ENCODE assay signal across 14 mouse cellular contexts in genomic region chr11:99081566-99081965, GRCm38 (mm10). TPM values are rescaled to one million over a fixed set of nuclear protein-coding genes. Genes with fewer than 3 reads are reported as not detected.
DNase-seq lines count a peak whose midpoint lies in the region; ATAC-seq lines count a peak whose summit lies in the region.
"Had no signal": no experiment of that assay in that cellular context is flagged by ENCODE, and none has a peak within 500 bp of the region (broad histone marks: within the 10 kb centered on the region; RNA-seq: fewer than 3 reads in every experiment).

No protein-coding gene starts in this region.

- no peak overlapping the region for H3K9ac ChIP-seq in embryonic facial prominence, embryonic 12.5 days
- no peak overlapping the region for H3K9ac ChIP-seq in stomach, embryonic 15.5 days
- H3K9ac ChIP-seq: heart, embryonic 13.5 days; liver, embryonic 15.5 days had no signal

- peak; percentile 60 for DNase-seq in NIH3T3 (ENCODE audit: low read depth)
- no peak for DNase-seq in limb, embryonic 10.5 days (ENCODE audit: low spot score)
- DNase-seq in adrenal gland, adult 18-20 months (ENCODE audit: low spot score in 2 of 2) = no peak
- no peak for DNase-seq in layer of hippocampus, postnatal 36 days
- DNase-seq in thymus, adult 18-20 months = no peak
- DNase-seq: cerebellum, adult 9-10 months; embryo, embryonic 11 days; kidney, adult 2 months; right cerebral cortex, adult 18-20 months had no signal

- H3K27me3 ChIP-seq in embryonic facial prominence, embryonic 12.5 days = no peaks in the 10 kb centered on the region
- H3K27me3 ChIP-seq in limb, embryonic 10.5 days (ENCODE audit: low read depth, poor library complexity, severe bottlenecking) = no peaks in the 10 kb centered on the region
- no peaks in the 10 kb centered on the region for H3K27me3 ChIP-seq in stomach, embryonic 15.5 days (replicated peaks)
- H3K27me3 ChIP-seq: heart, embryonic 13.5 days had no signal

- peak overlapping the region; percentile 26; the same call in 1 of the 2 replicates for H3K27ac ChIP-seq in embryonic facial prominence, embryonic 12.5 days
- peak overlapping the region; percentile 86 for H3K27ac ChIP-seq in limb, embryonic 10.5 days
- H3K27ac ChIP-seq in stomach, embryonic 15.5 days = peak overlapping the region; percentile 28; the same call in 1 of the 2 replicates
- H3K27ac ChIP-seq: heart, embryonic 13.5 days; liver, embryonic 15.5 days had no signal

- ATAC-seq in embryonic facial prominence, embryonic 12.5 days (ENCODE audit: insufficient number of reproducible peaks, insufficient read depth, low FRiP score, low TSS enrichment) = no peak
- ATAC-seq in stomach, embryonic 15.5 days (ENCODE audit: insufficient read depth, low FRiP score, low read depth) = no peak

- peaks cover 29% of the 10 kb centered on the region for H3K4me1 ChIP-seq in embryonic facial prominence, embryonic 12.5 days
- peaks cover 80% of the 10 kb centered on the region for H3K4me1 ChIP-seq in limb, embryonic 10.5 days
- H3K4me1 ChIP-seq in stomach, embryonic 15.5 days = peaks cover 5% of the 10 kb centered on the region; the same call in 1 of the 2 replicates
- H3K4me1 ChIP-seq: megakaryocyte, embryonic 14.5 days had no signal

- H3K4me2 ChIP-seq in embryonic facial prominence, embryonic 12.5 days (replicated peaks) = no peak overlapping the region
- H3K4me2 ChIP-seq in stomach, embryonic 15.5 days = no peak overlapping the region
- H3K4me2 ChIP-seq: heart, embryonic 13.5 days; liver, embryonic 15.5 days had no signal

- 59% methylated on average over 3 of the region's 3 CpGs for WGBS in embryonic facial prominence, embryonic 12.5 days
- WGBS in limb, embryonic 10.5 days = 80% methylated on average over 3 of the region's 3 CpGs
- whole genome bisulfite sequencing in stomach, embryonic 15.5 days = 58% methylated on average over 3 of the region's 3 CpGs

- H3K4me3 ChIP-seq in embryonic facial prominence, embryonic 12.5 days = no peak overlapping the region
- no peak overlapping the region for H3K4me3 ChIP-seq in limb, embryonic 10.5 days
- no peak overlapping the region for H3K4me3 ChIP-seq in stomach, embryonic 15.5 days (replicated peaks)
- H3K4me3 ChIP-seq: heart, embryonic 13.5 days; liver, embryonic 15.5 days; megakaryocyte, embryonic 14.5 days had no signal

- no peaks in the 10 kb centered on the region for H3K9me3 ChIP-seq in embryonic facial prominence, embryonic 12.5 days
- H3K9me3 ChIP-seq in limb, embryonic 10.5 days (replicated peaks) = no peaks in the 10 kb centered on the region
- H3K9me3 ChIP-seq in stomach, embryonic 15.5 days = no peaks in the 10 kb centered on the region
- H3K9me3 ChIP-seq: heart, embryonic 13.5 days; liver, embryonic 15.5 days had no signal

- no peaks in the 10 kb centered on the region for H3K36me3 ChIP-seq in embryonic facial prominence, embryonic 12.5 days
- H3K36me3 ChIP-seq in limb, embryonic 10.5 days = 0 out of 2 replicates have a peak, but pooled peaks cover 3% of the 10 kb centered on the region
- H3K36me3 ChIP-seq in stomach, embryonic 15.5 days = no peaks in the 10 kb centered on the region
- H3K36me3 ChIP-seq: heart, embryonic 13.5 days; liver, embryonic 15.5 days had no signal

RNA-seq across cellular contexts. Expression of gene Tns4, which starts 7.5 kb away (rescaled TPM):
- 0.24 and 0.28 TPM in 2 replicates for polyA plus RNA-seq in embryonic facial prominence, embryonic 12.5 days (2016; fragmentation: Nextera tagmentation; extraction: Ambion mirVana)
- polyA plus RNA-seq in limb, embryonic 10.5 days (2016; fragmentation: Nextera tagmentation; extraction: Ambion mirVana) = 0.74 and 1.4 TPM in 2 replicates
- polyA plus RNA-seq in stomach, embryonic 15.5 days (2015; fragmentation: Nextera tagmentation; extraction: Ambion mirVana) = 1.4 and 1.5 TPM in 2 replicates
- total RNA-seq in adrenal gland, adult 18-20 months (2021) = under 1 TPM; 0.43 to 0.67 TPM
- not detected for total RNA-seq in layer of hippocampus, postnatal 36 days (2021)

RNA-seq across cellular contexts. Expression of gene Igfbp4, which starts 40.5 kb away (rescaled TPM):
- 942 and 961 TPM in 2 replicates for polyA plus RNA-seq in embryonic facial prominence, embryonic 12.5 days (2016; fragmentation: Nextera tagmentation; extraction: Ambion mirVana)
- polyA plus RNA-seq in limb, embryonic 10.5 days (2016; fragmentation: Nextera tagmentation; extraction: Ambion mirVana) = 899 and 1,008 TPM in 2 replicates
- 513 and 558 TPM in 2 replicates for polyA plus RNA-seq in stomach, embryonic 15.5 days (2015; fragmentation: Nextera tagmentation; extraction: Ambion mirVana)
- 100 to 1,000 TPM in 1 of 2 experiments, 10 to 100 TPM in 1; 74.6 to 150 TPM for total RNA-seq in adrenal gland, adult 18-20 months (2021)
- total RNA-seq in layer of hippocampus, postnatal 36 days (2021) = 10 to 100 TPM; 71.4 to 72.1 TPM

RNA-seq across cellular contexts. Expression of gene Top2a, which starts 57.6 kb away (rescaled TPM):
- polyA plus RNA-seq in embryonic facial prominence, embryonic 12.5 days (2016; fragmentation: Nextera tagmentation; extraction: Ambion mirVana) = 288 and 289 TPM in 2 replicates
- polyA plus RNA-seq in limb, embryonic 10.5 days (2016; fragmentation: Nextera tagmentation; extraction: Ambion mirVana) = 291 and 354 TPM in 2 replicates
- polyA plus RNA-seq in stomach, embryonic 15.5 days (2015; fragmentation: Nextera tagmentation; extraction: Ambion mirVana) = 211 and 217 TPM in 2 replicates
- total RNA-seq in adrenal gland, adult 18-20 months (2021) = 1 to 10 TPM; 3.2 to 4.3 TPM
- total RNA-seq in layer of hippocampus, postnatal 36 days (2021) = 1 to 10 TPM; 2.7 to 3.3 TPM

Comparison
In these comparisons a context has a peak if more than half of its experiments do, and no peak if none do; other contexts are left out.
1. H3K27ac ChIP-seq: peak in every context shown above with its lines; median percentile 86 in limb, embryonic 10.5 days; 28 in stomach, embryonic 15.5 days; 26 in embryonic facial prominence, embryonic 12.5 days.